Mouse (Mus musculus): ENCODE results near the gene Epn2. TPM values are rescaled to one million over a fixed set of nuclear protein-coding genes. Genes with fewer than 3 reads are reported as not detected.

Epn2 gene
- total and polyA plus RNA-seq, 3 experiments: 8.6 to 12.5 TPM; not detected in 1

DNA sequence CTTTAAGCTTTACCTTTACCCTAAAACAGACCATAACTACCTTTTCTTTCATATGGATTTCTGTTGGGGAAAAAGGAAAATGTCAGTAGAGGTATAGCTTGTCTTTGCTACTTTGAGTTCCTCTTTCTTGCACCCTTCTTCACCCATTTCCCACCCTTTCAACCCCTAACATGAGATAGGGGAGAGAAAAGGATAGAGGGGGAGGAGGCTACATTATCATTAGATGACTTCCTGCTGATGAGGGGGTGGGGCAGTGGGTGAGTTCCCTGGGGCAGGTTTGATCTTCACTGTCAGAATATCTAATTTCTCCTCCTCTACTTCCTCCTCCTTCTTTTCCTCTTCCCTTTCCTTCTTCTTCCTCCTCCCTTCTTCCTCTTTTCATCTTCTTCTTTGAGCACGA, 82.0 kb downstream of the Epn2 start (continued):
- 0 out of 2 replicates have a peak, but pooled peaks have one; percentile 44 for TF ChIP-seq BHLHE40 (IDR thresholded peaks at IDR 0.05; ENCODE audit: borderline replicate concordance, low read depth, low read length)
- no peak for TF ChIP-seq POLR2AphosphoS2 (IDR thresholded peaks at IDR 0.05; ENCODE audit: low read length)
- TF ChIP-seq ZMIZ1 (IDR thresholded peaks at IDR 0.05; ENCODE audit: low read depth, low read length): no peak
- peak; percentile 36; the same call in 1 of the 2 replicates for TF ChIP-seq MYC (IDR thresholded peaks at IDR 0.05; ENCODE audit: low read depth, low read length)
- peak; percentile 64; the same call in 1 of the 2 replicates for TF ChIP-seq MAX (IDR thresholded peaks at IDR 0.05; ENCODE audit: low read length)
- TF ChIP-seq MYB (IDR thresholded peaks at IDR 0.05; ENCODE audit: low read depth, low read length): no peak
- TF ChIP-seq ZNF384 (IDR thresholded peaks at IDR 0.05; ENCODE audit: low read depth, low read length): no peak

DNA sequence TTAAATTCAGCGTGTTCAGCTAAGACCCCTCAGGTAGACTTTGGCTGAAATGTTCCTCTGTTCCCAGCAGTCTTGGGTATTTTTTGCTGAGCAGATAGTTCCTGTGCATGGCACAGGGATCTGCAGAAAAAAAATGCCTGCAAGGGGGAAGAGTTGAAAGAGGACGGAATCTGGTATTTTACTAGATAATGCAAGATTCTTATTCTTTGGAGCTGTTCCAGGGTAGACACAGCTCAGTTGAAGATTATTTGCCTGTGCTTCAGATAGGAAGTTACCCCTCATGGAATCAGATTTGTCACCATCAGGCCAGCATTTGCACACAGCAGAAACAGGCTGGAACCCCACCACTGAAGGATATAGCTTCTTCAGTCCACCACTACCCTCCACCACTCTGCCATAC, 84.0 kb downstream of the Epn2 start:
- H3K36me3 ChIP-seq (ENCODE audit: control insufficient read depth in 1 of 2, insufficient read depth in 2 of 2, low read length in 2 of 2): peaks cover 0 to 36% of the 10 kb centered on the region in 2 experiments; a peak in 3 of 4 replicates
- no peak overlapping the region for H3K4me3 ChIP-seq (ENCODE audit: control insufficient read depth in 1 of 2, insufficient read depth in 1 of 2, low read depth in 2 of 2, low read length in 2 of 2)
- H3K27ac ChIP-seq (ENCODE audit: control insufficient read depth, low read depth, low read length): peak overlapping the region; percentile 24; the same call in 1 of the 2 replicates
- peaks cover 5 to 42% of the 10 kb centered on the region in 2 experiments for H3K4me1 ChIP-seq (ENCODE audit: control insufficient read depth in 1 of 2, insufficient read depth in 2 of 2, low read length in 2 of 2)
- H3K9me3 ChIP-seq (replicated peaks; ENCODE audit: insufficient read depth, low read length): no peaks in the 10 kb centered on the region
- H3K79me2 ChIP-seq (ENCODE audit: control insufficient read depth, insufficient read depth, low read length, poor library complexity): peaks cover 7% of the 10 kb centered on the region; the same call in 1 of the 2 replicates
- no peaks in the 10 kb centered on the region for H3K27me3 ChIP-seq (ENCODE audit: control insufficient read depth in 1 of 2, insufficient read depth in 2 of 2, low read length in 2 of 2)
- no peak overlapping the region for H3K9ac ChIP-seq (ENCODE audit: control insufficient read depth, low read depth, low read length, poor library complexity, severe bottlenecking)
- peak; percentile 46 for DNase-seq (ENCODE audit: low read depth, low spot score)
- no peak; the same call in 1 of the 2 replicates for TF ChIP-seq SIN3A (IDR thresholded peaks at IDR 0.05; ENCODE audit: low read length)
- TF ChIP-seq MEF2A (IDR thresholded peaks at IDR 0.05; ENCODE audit: extremely low read depth, insufficient replicate concordance, low read depth, low read length, poor library complexity, severe bottlenecking): no peak
- TF ChIP-seq MYC (IDR thresholded peaks at IDR 0.05; ENCODE audit: low read depth, low read length): no peak
- TF ChIP-seq GABPA (IDR thresholded peaks at IDR 0.05; ENCODE audit: low read depth, low read length): no peak
- TF ChIP-seq TCF12 (IDR thresholded peaks at IDR 0.05; ENCODE audit: low read depth, low read length): peak; percentile 46; the same call in 1 of the 2 replicates
- peak; percentile 63 for TF ChIP-seq ETS1 (IDR thresholded peaks at IDR 0.05; ENCODE audit: low read depth, low read length)
- TF ChIP-seq ZKSCAN1 (IDR thresholded peaks at IDR 0.05; ENCODE audit: low read depth, low read length): no peak
- TF ChIP-seq USF2 (IDR thresholded peaks at IDR 0.05; ENCODE audit: borderline replicate concordance in 1 of 2, insufficient read depth in 1 of 2, low read depth in 1 of 2, low read length in 2 of 2): no peak
- TF ChIP-seq RAD21 (IDR thresholded peaks at IDR 0.05; ENCODE audit: low read depth, low read length): no peak
- TF ChIP-seq NRF1 (IDR thresholded peaks at IDR 0.05; ENCODE audit: insufficient read depth, low read depth, low read length, poor library complexity, severe bottlenecking): no peak
- no peak for TF ChIP-seq BHLHE40 (IDR thresholded peaks at IDR 0.05; ENCODE audit: borderline replicate concordance, low read depth, low read length)
- TF ChIP-seq TBP (IDR thresholded peaks at IDR 0.05; ENCODE audit: low read depth, low read length): 0 out of 2 replicates have a peak, but pooled peaks have one; percentile 32
- no peak for TF ChIP-seq E2F4 (IDR thresholded peaks at IDR 0.05; ENCODE audit: borderline replicate concordance, low read depth, low read length)
- no peak for TF ChIP-seq CHD2 (IDR thresholded peaks at IDR 0.05; ENCODE audit: low read length)
- peak; percentile 95 for TF ChIP-seq RCOR1 (IDR thresholded peaks at IDR 0.05; ENCODE audit: low read depth, low read length)
- peak; percentile 73 for TF ChIP-seq GATA1 (IDR thresholded peaks at IDR 0.05; ENCODE audit: low read depth, low read length)
- TF ChIP-seq TAL1 (IDR thresholded peaks at IDR 0.05; ENCODE audit: low read length): no peak
- TF ChIP-seq ZNF384 (IDR thresholded peaks at IDR 0.05; ENCODE audit: low read depth, low read length): peak; percentile 51
- no peak for TF ChIP-seq ZC3H11A (IDR thresholded peaks at IDR 0.05; ENCODE audit: low read depth, low read length)
- TF ChIP-seq CHD1 (IDR thresholded peaks at IDR 0.05; ENCODE audit: low read depth, low read length): no peak
- no peak for TF ChIP-seq JUND (IDR thresholded peaks at IDR 0.05; ENCODE audit: low read depth, low read length)
- peak in 1 of 2 experiments; percentile 63; a peak in 2 of 4 replicates for TF ChIP-seq EP300 (IDR thresholded peaks at IDR 0.05; ENCODE audit: low read depth in 1 of 2, low read length in 2 of 2)
- no peak for TF ChIP-seq SMC3 (IDR thresholded peaks at IDR 0.05; ENCODE audit: low read depth, low read length)
- no peak for TF ChIP-seq CTCF (IDR thresholded peaks at IDR 0.05 in 2 of 3, conservative IDR thresholded peaks at IDR 0.05 in 1 of 3; ENCODE audit: control insufficient read depth in 1 of 3, insufficient read depth in 1 of 3, low read depth in 2 of 3, low read length in 3 of 3, poor library complexity in 1 of 3, severe bottlenecking in 1 of 3)
- no peak; the same call in 1 of the 2 replicates for TF ChIP-seq MXI1 (IDR thresholded peaks at IDR 0.05; ENCODE audit: low read depth, low read length)
